Mouse (Mus musculus): Measurements from ENCODE around the gene Mpdu1. TPM values are rescaled to one million over a fixed set of nuclear protein-coding genes. Genes with fewer than 3 reads are reported as not detected.

The Mpdu1 gene
- 41.9 and 42.5 TPM in 2 replicates for polyA plus RNA-seq (2012; rRNA removed)

GRCm38 (mm10) chr11:69662213-69662966 is at the start of gene Mpdu1:
Mpdu1 (minus strand) TSS chr11:69662642.
- H3K36me3 ChIP-seq (ENCODE audit: control insufficient read depth, insufficient read depth, low read length): no peaks in the 10 kb centered on the region

GRCm38 (mm10) chr11:69711082-69711481 is 48.6 kb upstream of the Mpdu1 start:
- TF ChIP-seq CTCF (IDR thresholded peaks at IDR 0.05; ENCODE audit: control insufficient read depth, insufficient read depth, insufficient replicate concordance, low read depth, low read length) (no peak), POLR2A (IDR thresholded peaks at IDR 0.05; ENCODE audit: control insufficient read depth, low read depth, low read length) (no peak)
- H3K4me3 ChIP-seq (ENCODE audit: control insufficient read depth, low read depth, low read length): no peak overlapping the region
- H3K27ac ChIP-seq (ENCODE audit: control insufficient read depth, insufficient read depth, low read depth, low read length): no peak overlapping the region
- H3K4me1 ChIP-seq (ENCODE audit: control insufficient read depth, insufficient read depth, low read length): peaks cover 4% of the 10 kb centered on the region
- H3K36me3 ChIP-seq (ENCODE audit: control insufficient read depth, insufficient read depth, low read length): no peaks in the 10 kb centered on the region
- H3K27me3 ChIP-seq (ENCODE audit: control insufficient read depth, insufficient read depth, low read length): no peaks in the 10 kb centered on the region

More at GRCm38 (mm10) chr11:69662213-69662966, at the start of gene Mpdu1:
- Histone ChIP-seq H3K4me1 (ENCODE audit: control insufficient read depth, insufficient read depth, low read length) (peaks cover 6% of the 10 kb centered on the region), H3K27ac (ENCODE audit: control insufficient read depth, insufficient read depth, low read depth, low read length) (peak within 1 kb of the TSS; percentile 99), H3K27me3 (ENCODE audit: control insufficient read depth, insufficient read depth, low read length) (no peaks in the 10 kb centered on the region), H3K4me3 (ENCODE audit: control insufficient read depth, low read depth, low read length) (peak within 1 kb of the TSS; percentile 98)
- TF ChIP-seq CTCF (IDR thresholded peaks at IDR 0.05; ENCODE audit: control insufficient read depth, insufficient read depth, insufficient replicate concordance, low read depth, low read length) (no peak), POLR2A (IDR thresholded peaks at IDR 0.05; ENCODE audit: control insufficient read depth, low read depth, low read length) (peak; percentile 89)

- TF ChIP-seq POLR2A (IDR thresholded peaks at IDR 0.05; ENCODE audit: control insufficient read depth, low read depth, low read length) (no peak), CTCF (IDR thresholded peaks at IDR 0.05; ENCODE audit: control insufficient read depth, insufficient read depth, insufficient replicate concordance, low read depth, low read length) (no peak)
- H3K36me3 ChIP-seq (ENCODE audit: control insufficient read depth, insufficient read depth, low read length): no peaks in the 10 kb centered on the region
- H3K27ac ChIP-seq (ENCODE audit: control insufficient read depth, insufficient read depth, low read depth, low read length): no peak overlapping the region
- no peak overlapping the region for H3K4me3 ChIP-seq (ENCODE audit: control insufficient read depth, low read depth, low read length)
- H3K4me1 ChIP-seq (ENCODE audit: control insufficient read depth, insufficient read depth, low read length): peaks cover 4% of the 10 kb centered on the region
- H3K27me3 ChIP-seq (ENCODE audit: control insufficient read depth, insufficient read depth, low read length): no peaks in the 10 kb centered on the region
Measured at GRCm38 (mm10) chr11:69710470-69710869, 48.0 kb upstream of the Mpdu1 start.

- Histone ChIP-seq H3K4me3 (ENCODE audit: control insufficient read depth, low read depth, low read length) (no peak overlapping the region), H3K36me3 (ENCODE audit: control insufficient read depth, insufficient read depth, low read length) (no peaks in the 10 kb centered on the region), H3K27me3 (ENCODE audit: control insufficient read depth, insufficient read depth, low read length) (no peaks in the 10 kb centered on the region), H3K4me1 (ENCODE audit: control insufficient read depth, insufficient read depth, low read length) (peaks cover 2% of the 10 kb centered on the region), H3K27ac (ENCODE audit: control insufficient read depth, insufficient read depth, low read depth, low read length) (no peak overlapping the region)
- no peak for TF ChIP-seq CTCF (IDR thresholded peaks at IDR 0.05; ENCODE audit: control insufficient read depth, insufficient read depth, insufficient replicate concordance, low read depth, low read length)
Measured at GRCm38 (mm10) chr11:69709554-69710446, 47.4 kb upstream of the Mpdu1 start.

GRCm38 (mm10) chr11:69708614-69709265 is 46.3 kb upstream of the Mpdu1 start:
- no peak for TF ChIP-seq POLR2A (IDR thresholded peaks at IDR 0.05; ENCODE audit: control insufficient read depth, low read depth, low read length)
- no peak for TF ChIP-seq CTCF (IDR thresholded peaks at IDR 0.05; ENCODE audit: control insufficient read depth, insufficient read depth, insufficient replicate concordance, low read depth, low read length)
- peaks cover 4% of the 10 kb centered on the region for H3K4me1 ChIP-seq (ENCODE audit: control insufficient read depth, insufficient read depth, low read length)
- no peak overlapping the region for H3K4me3 ChIP-seq (ENCODE audit: control insufficient read depth, low read depth, low read length)
- H3K36me3 ChIP-seq (ENCODE audit: control insufficient read depth, insufficient read depth, low read length): no peaks in the 10 kb centered on the region
- H3K27ac ChIP-seq (ENCODE audit: control insufficient read depth, insufficient read depth, low read depth, low read length): no peak overlapping the region
- H3K27me3 ChIP-seq (ENCODE audit: control insufficient read depth, insufficient read depth, low read length): no peaks in the 10 kb centered on the region

GRCm38 (mm10) chr11:69707873-69708381 is 45.5 kb upstream of the Mpdu1 start:
- H3K4me3 ChIP-seq (ENCODE audit: control insufficient read depth, low read depth, low read length): no peak overlapping the region
- TF ChIP-seq POLR2A (IDR thresholded peaks at IDR 0.05; ENCODE audit: control insufficient read depth, low read depth, low read length) (no peak), CTCF (IDR thresholded peaks at IDR 0.05; ENCODE audit: control insufficient read depth, insufficient read depth, insufficient replicate concordance, low read depth, low read length) (no peak)
- no peak overlapping the region for H3K27ac ChIP-seq (ENCODE audit: control insufficient read depth, insufficient read depth, low read depth, low read length)
- H3K36me3 ChIP-seq (ENCODE audit: control insufficient read depth, insufficient read depth, low read length): no peaks in the 10 kb centered on the region
- H3K27me3 ChIP-seq (ENCODE audit: control insufficient read depth, insufficient read depth, low read length): no peaks in the 10 kb centered on the region
- H3K4me1 ChIP-seq (ENCODE audit: control insufficient read depth, insufficient read depth, low read length): peaks cover 3% of the 10 kb centered on the region

All from testis, adult 2 months (tissue).